Comparison of ENCODE assay signal across 11 mouse cellular contexts in the genomic region with DNA sequence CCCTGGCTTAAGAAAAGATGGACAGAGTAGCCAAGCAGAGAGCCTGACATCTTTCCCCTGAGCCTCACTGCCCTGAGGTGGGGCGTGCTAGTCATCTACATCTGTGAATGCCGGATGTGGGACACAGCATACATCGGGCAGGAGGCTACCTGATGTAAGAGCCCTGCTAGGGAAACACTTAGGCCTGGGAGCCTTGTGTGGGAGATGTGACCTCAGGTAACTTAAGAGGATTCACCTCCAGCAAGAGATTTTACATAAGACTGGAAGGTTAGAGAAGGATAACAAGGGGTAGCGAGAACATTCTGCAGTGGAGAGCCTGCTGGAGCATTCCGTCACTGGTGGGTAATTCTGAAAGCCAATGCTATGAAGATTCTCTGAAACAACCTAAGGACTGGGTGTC.
DNase-seq lines count a peak whose midpoint lies in the region; ATAC-seq lines count a peak whose summit lies in the region.
"Had no signal": no experiment of that assay in that cellular context is flagged by ENCODE, and none has a peak within 500 bp of the region (broad histone marks: within the 10 kb centered on the region; RNA-seq: fewer than 3 reads in every experiment).

No protein-coding gene starts in this region.

- DNase-seq in embryonic facial prominence, embryonic 10.5 days (ENCODE audit: low spot score): no peak
- DNase-seq in hindbrain, embryonic 11.5 days (ENCODE audit: low spot score): no peak
- no peak for DNase-seq in adrenal gland, adult 18-20 months (ENCODE audit: low spot score in 2 of 2)
- DNase-seq in layer of hippocampus, adult 9-11 months: no peak
- no peak for DNase-seq in spleen, postnatal 36 days (ENCODE audit: low spot score in 2 of 2)
- DNase-seq: heart, adult 11 months; lung, adult 2 months; thymus, adult 2 months had no signal

- WGBS in embryonic facial prominence, embryonic 10.5 days: 50% methylated on average over 5 of the region's 5 CpGs
- WGBS in embryonic facial prominence, embryonic 12.5 days: 61% methylated on average over 5 of the region's 5 CpGs
- WGBS in hindbrain, embryonic 11.5 days: 38% methylated on average over 5 of the region's 5 CpGs
- 25% methylated on average over 5 of the region's 5 CpGs for WGBS in midbrain, embryonic 13.5 days

- H3K9me3 ChIP-seq in embryonic facial prominence, embryonic 10.5 days: no peaks in the 10 kb centered on the region
- H3K9me3 ChIP-seq in embryonic facial prominence, embryonic 12.5 days: no peaks in the 10 kb centered on the region
- H3K9me3 ChIP-seq in hindbrain, embryonic 11.5 days (ENCODE audit: control insufficient read depth, low read length): no peaks in the 10 kb centered on the region
- H3K9me3 ChIP-seq in midbrain, embryonic 13.5 days: no peaks in the 10 kb centered on the region

- ATAC-seq in embryonic facial prominence, embryonic 12.5 days (ENCODE audit: insufficient number of reproducible peaks, insufficient read depth, low FRiP score, low TSS enrichment): no peak
- 0 out of 2 replicates have a peak, but pooled peaks have one; percentile 5 for ATAC-seq in hindbrain, embryonic 11.5 days (ENCODE audit: low FRiP score)
- peak; percentile 24; the same call in 1 of the 2 replicates for ATAC-seq in midbrain, embryonic 13.5 days
- ATAC-seq in activated CD4-positive, CD25-positive, alpha-beta regulatory T cell, adult 4 months: no peak

- H3K4me3 ChIP-seq in embryonic facial prominence, embryonic 10.5 days: peak overlapping the region; percentile 21; the same call in 1 of the 2 replicates
- no peak overlapping the region for H3K4me3 ChIP-seq in embryonic facial prominence, embryonic 12.5 days
- no peak overlapping the region for H3K4me3 ChIP-seq in hindbrain, embryonic 11.5 days (ENCODE audit: low read depth, low read length)
- no peak overlapping the region for H3K4me3 ChIP-seq in midbrain, embryonic 13.5 days (replicated peaks)

- peaks cover 38% of the 10 kb centered on the region for H3K4me1 ChIP-seq in embryonic facial prominence, embryonic 10.5 days
- peaks cover 24% of the 10 kb centered on the region; the same call in 1 of the 2 replicates for H3K4me1 ChIP-seq in embryonic facial prominence, embryonic 12.5 days
- peaks cover 28% of the 10 kb centered on the region for H3K4me1 ChIP-seq in hindbrain, embryonic 11.5 days (replicated peaks; ENCODE audit: control insufficient read depth, insufficient read depth, low read length)
- H3K4me1 ChIP-seq in midbrain, embryonic 13.5 days (replicated peaks): peaks cover 37% of the 10 kb centered on the region

- no peak overlapping the region for H3K9ac ChIP-seq in embryonic facial prominence, embryonic 12.5 days
- H3K9ac ChIP-seq in hindbrain, embryonic 11.5 days (ENCODE audit: low read depth, low read length): no peak overlapping the region
- H3K9ac ChIP-seq in midbrain, embryonic 13.5 days (replicated peaks): peak overlapping the region; percentile 5; the same call in 1 of the 2 replicates

- peaks cover 18% of the 10 kb centered on the region; the same call in 1 of the 2 replicates for H3K27me3 ChIP-seq in embryonic facial prominence, embryonic 10.5 days (replicated peaks; ENCODE audit: low read depth, poor library complexity, severe bottlenecking)
- no peaks in the 10 kb centered on the region for H3K27me3 ChIP-seq in embryonic facial prominence, embryonic 12.5 days
- no peaks in the 10 kb centered on the region for H3K27me3 ChIP-seq in hindbrain, embryonic 11.5 days (ENCODE audit: control insufficient read depth, insufficient read depth, low read length)
- H3K27me3 ChIP-seq in midbrain, embryonic 13.5 days: no peaks in the 10 kb centered on the region

- H3K36me3 ChIP-seq in embryonic facial prominence, embryonic 10.5 days (replicated peaks): peaks cover 25% of the 10 kb centered on the region
- peaks cover 11% of the 10 kb centered on the region for H3K36me3 ChIP-seq in embryonic facial prominence, embryonic 12.5 days
- H3K36me3 ChIP-seq in hindbrain, embryonic 11.5 days (ENCODE audit: control insufficient read depth, insufficient read depth, low read length): no peaks in the 10 kb centered on the region
- peaks cover 10% of the 10 kb centered on the region for H3K36me3 ChIP-seq in midbrain, embryonic 13.5 days

- H3K27ac ChIP-seq in embryonic facial prominence, embryonic 10.5 days (replicated peaks): peak overlapping the region; percentile 78
- peak overlapping the region; percentile 63; the same call in 1 of the 2 replicates for H3K27ac ChIP-seq in embryonic facial prominence, embryonic 12.5 days
- H3K27ac ChIP-seq in hindbrain, embryonic 11.5 days (ENCODE audit: low read depth, low read length): peak overlapping the region; percentile 85
- peak overlapping the region; percentile 92 for H3K27ac ChIP-seq in midbrain, embryonic 13.5 days

- no peak overlapping the region for H3K4me2 ChIP-seq in embryonic facial prominence, embryonic 12.5 days (replicated peaks)
- no peak overlapping the region for H3K4me2 ChIP-seq in hindbrain, embryonic 11.5 days (replicated peaks; ENCODE audit: low read depth, low read length)
- peak overlapping the region; percentile 5; the same call in 1 of the 2 replicates for H3K4me2 ChIP-seq in midbrain, embryonic 13.5 days (replicated peaks)

Comparison
In these comparisons a context has a peak if more than half of its experiments do, and no peak if none do; other contexts are left out.
1. ATAC-seq: peak in hindbrain, embryonic 11.5 days (single experiment) and midbrain, embryonic 13.5 days (single experiment); none in embryonic facial prominence, embryonic 12.5 days (single experiment) and activated CD4-positive, CD25-positive, alpha-beta regulatory T cell, adult 4 months (single experiment).
2. Peak in every context shown above with its lines, with median percentiles within 50 percentile points of each other: H3K27ac ChIP-seq.